Mouse (Mus musculus): ENCODE results near the gene Large1.

DNA sequence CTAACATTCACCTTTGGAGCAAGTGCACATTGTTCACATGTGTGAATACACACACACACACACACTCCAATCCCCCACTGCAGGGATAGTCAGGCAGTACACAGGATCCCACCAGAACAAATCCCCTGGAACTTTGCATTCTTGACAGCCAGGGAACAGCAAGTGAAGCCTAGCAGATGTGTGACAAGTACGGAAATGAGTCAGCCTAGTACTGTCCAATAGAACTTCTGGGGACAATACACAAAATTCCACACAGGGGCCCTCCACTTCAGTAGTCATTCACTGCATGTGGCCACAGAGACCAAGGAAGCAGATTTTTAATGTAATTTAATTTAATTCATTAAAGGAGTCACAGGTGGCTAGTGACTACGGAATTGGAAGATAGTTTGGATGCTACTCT, 62.7 kb downstream of the Large1 start:
- TF ChIP-seq CTCF (IDR thresholded peaks at IDR 0.05; ENCODE audit: extremely low read depth, insufficient read depth, insufficient read length, insufficient replicate concordance) (no peak), POLR2A (IDR thresholded peaks at IDR 0.05; ENCODE audit: low read depth, low read length) (no peak)
